21 mouse cellular contexts compared by ENCODE assay signal in genomic region chr3:104938327-104938726, GRCm38 (mm10). TPM values are rescaled to one million over a fixed set of nuclear protein-coding genes. Genes with fewer than 3 reads are reported as not detected.
A peak's percentile ranks its signal among the peaks of the same experiment; 100 is the strongest.
DNase-seq lines count a peak whose midpoint lies in the region; ATAC-seq lines count a peak whose summit lies in the region.
"Had no signal": no experiment of that assay in that cellular context is flagged by ENCODE, and none has a peak within 500 bp of the region (broad histone marks: within the 10 kb centered on the region; RNA-seq: fewer than 3 reads in every experiment).

No protein-coding gene starts in this region.

- 0 out of 2 replicates have a peak, but pooled peaks cover under 1% of the 10 kb centered on the region for H3K4me1 ChIP-seq in embryonic facial prominence, embryonic 11.5 days (ENCODE audit: control insufficient read depth, insufficient read depth, low read length)
- H3K4me1 ChIP-seq in embryonic facial prominence, embryonic 10.5 days = peaks cover 36% of the 10 kb centered on the region
- peaks cover 45% of the 10 kb centered on the region for H3K4me1 ChIP-seq in embryonic facial prominence, embryonic 13.5 days
- peaks cover 15% of the 10 kb centered on the region for H3K4me1 ChIP-seq in intestine, embryonic 16.5 days (ENCODE audit: control insufficient read depth, insufficient read depth, low read length)
- peaks cover 45% of the 10 kb centered on the region for H3K4me1 ChIP-seq in forebrain, embryonic 10.5 days

- no peak overlapping the region for H3K4me3 ChIP-seq in embryonic facial prominence, embryonic 11.5 days (ENCODE audit: low read depth, low read length)
- H3K4me3 ChIP-seq in embryonic facial prominence, embryonic 10.5 days = no peak overlapping the region
- no peak overlapping the region for H3K4me3 ChIP-seq in embryonic facial prominence, embryonic 13.5 days
- no peak overlapping the region for H3K4me3 ChIP-seq in intestine, embryonic 16.5 days (ENCODE audit: low read length)
- no peak overlapping the region for H3K4me3 ChIP-seq in forebrain, embryonic 10.5 days
- H3K4me3 ChIP-seq: erythroblast, embryonic 14.5 days; gastrocnemius, adult 2 months; hindbrain, embryonic 12.5 days; hindbrain, embryonic 15.5 days had no signal

- peak; percentile 14 for DNase-seq in embryonic facial prominence, embryonic 11.5 days (ENCODE audit: low spot score)
- DNase-seq in embryonic facial prominence, embryonic 10.5 days (ENCODE audit: low spot score) = no peak
- DNase-seq in Muller cell, postnatal 12 days (ENCODE audit: inconsistent ontology term) = peak; percentile 49
- no peak for DNase-seq in cerebellum, postnatal 10 days
- no peak for DNase-seq in adipocyte (ENCODE audit: low spot score)
- DNase-seq in forebrain, embryonic 10.5 days (ENCODE audit: extremely low spot score, low spot score) = no peak
- DNase-seq: adrenal gland, adult 8-10 months; adrenal gland, postnatal 25 days; cerebellum, adult 11-12 months; cerebellum, adult 8-10 months; forebrain, postnatal 0 days; gastrocnemius, adult 2 months; gastrocnemius, postnatal 14 days; heart, adult 11 months; kidney, adult 2 months had no signal

- no peak overlapping the region; the same call in 1 of the 2 replicates for H3K9ac ChIP-seq in embryonic facial prominence, embryonic 11.5 days (replicated peaks; ENCODE audit: low read length)
- no peak overlapping the region for H3K9ac ChIP-seq in embryonic facial prominence, embryonic 13.5 days
- H3K9ac ChIP-seq in intestine, embryonic 16.5 days (ENCODE audit: low read depth, low read length) = no peak overlapping the region
- H3K9ac ChIP-seq: forebrain, postnatal 0 days; hindbrain, embryonic 12.5 days; hindbrain, embryonic 15.5 days had no signal

- no peaks in the 10 kb centered on the region for H3K9me3 ChIP-seq in embryonic facial prominence, embryonic 11.5 days (replicated peaks; ENCODE audit: control insufficient read depth, low read length)
- no peaks in the 10 kb centered on the region for H3K9me3 ChIP-seq in embryonic facial prominence, embryonic 10.5 days
- no peaks in the 10 kb centered on the region for H3K9me3 ChIP-seq in embryonic facial prominence, embryonic 13.5 days
- no peaks in the 10 kb centered on the region for H3K9me3 ChIP-seq in intestine, embryonic 16.5 days (ENCODE audit: control insufficient read depth, low read length)
- H3K9me3 ChIP-seq in forebrain, embryonic 10.5 days = no peaks in the 10 kb centered on the region
- H3K9me3 ChIP-seq: hindbrain, embryonic 12.5 days; hindbrain, embryonic 15.5 days had no signal

- H3K27me3 ChIP-seq in embryonic facial prominence, embryonic 11.5 days (ENCODE audit: control insufficient read depth, insufficient read depth, low read length) = no peaks in the 10 kb centered on the region
- H3K27me3 ChIP-seq in embryonic facial prominence, embryonic 10.5 days (replicated peaks; ENCODE audit: low read depth, poor library complexity, severe bottlenecking) = no peaks in the 10 kb centered on the region
- H3K27me3 ChIP-seq in embryonic facial prominence, embryonic 13.5 days = no peaks in the 10 kb centered on the region
- no peaks in the 10 kb centered on the region for H3K27me3 ChIP-seq in intestine, embryonic 16.5 days (replicated peaks; ENCODE audit: control insufficient read depth, insufficient read depth, low read length)
- H3K27me3 ChIP-seq in forebrain, embryonic 10.5 days (ENCODE audit: poor library complexity, severe bottlenecking) = no peaks in the 10 kb centered on the region
- H3K27me3 ChIP-seq: hindbrain, embryonic 12.5 days; hindbrain, embryonic 15.5 days had no signal

- H3K36me3 ChIP-seq in embryonic facial prominence, embryonic 11.5 days (replicated peaks; ENCODE audit: control insufficient read depth, insufficient read depth, low read depth, low read length) = no peaks in the 10 kb centered on the region
- peaks cover 36% of the 10 kb centered on the region for H3K36me3 ChIP-seq in embryonic facial prominence, embryonic 10.5 days (replicated peaks)
- peaks cover 20% of the 10 kb centered on the region for H3K36me3 ChIP-seq in embryonic facial prominence, embryonic 13.5 days
- 0 out of 2 replicates have a peak, but pooled peaks cover 3% of the 10 kb centered on the region for H3K36me3 ChIP-seq in intestine, embryonic 16.5 days (ENCODE audit: control insufficient read depth, insufficient read depth, low read length)
- peaks cover 37% of the 10 kb centered on the region for H3K36me3 ChIP-seq in forebrain, embryonic 10.5 days (replicated peaks)

- WGBS in embryonic facial prominence, embryonic 11.5 days = 45% methylated on average over 4 of the region's 4 CpGs
- 46% methylated on average over 4 of the region's 4 CpGs for WGBS in embryonic facial prominence, embryonic 10.5 days
- 30% methylated on average over 4 of the region's 4 CpGs for WGBS in embryonic facial prominence, embryonic 13.5 days
- 44% methylated on average over 4 of the region's 4 CpGs for whole genome bisulfite sequencing in intestine, embryonic 16.5 days
- WGBS in forebrain, embryonic 10.5 days = 26% methylated on average over 4 of the region's 4 CpGs

- no peak overlapping the region for H3K27ac ChIP-seq in embryonic facial prominence, embryonic 11.5 days (replicated peaks; ENCODE audit: low read depth, low read length)
- H3K27ac ChIP-seq in embryonic facial prominence, embryonic 10.5 days (replicated peaks) = no peak overlapping the region
- peak overlapping the region; percentile 49 for H3K27ac ChIP-seq in embryonic facial prominence, embryonic 13.5 days
- peak overlapping the region; percentile 68 for H3K27ac ChIP-seq in intestine, embryonic 16.5 days (ENCODE audit: low read length)
- H3K27ac ChIP-seq in forebrain, embryonic 10.5 days = no peak overlapping the region
- H3K27ac ChIP-seq: gastrocnemius, adult 2 months; hindbrain, embryonic 12.5 days; hindbrain, embryonic 15.5 days had no signal

- H3K4me2 ChIP-seq in embryonic facial prominence, embryonic 11.5 days (ENCODE audit: low read depth, low read length) = no peak overlapping the region
- H3K4me2 ChIP-seq in embryonic facial prominence, embryonic 13.5 days = peak overlapping the region; percentile 14; the same call in 1 of the 2 replicates
- H3K4me2 ChIP-seq in intestine, embryonic 16.5 days (ENCODE audit: low read depth, low read length) = peak overlapping the region; percentile 27; the same call in 1 of the 2 replicates
- H3K4me2 ChIP-seq: hindbrain, embryonic 12.5 days; hindbrain, embryonic 15.5 days had no signal

- ATAC-seq in embryonic facial prominence, embryonic 11.5 days (replicated peaks; ENCODE audit: insufficient number of reproducible peaks, low FRiP score, low TSS enrichment, low read depth) = no peak
- ATAC-seq in embryonic facial prominence, embryonic 13.5 days (ENCODE audit: insufficient number of reproducible peaks, insufficient read depth, low FRiP score, low TSS enrichment, low read depth) = no peak
- ATAC-seq in intestine, embryonic 16.5 days = peak; percentile 95
- ATAC-seq: forebrain, embryonic 14.5 days; forebrain, postnatal 0 days had no signal

RNA-seq across cellular contexts. Expression of gene Wnt2b, which starts 23.4 kb away (rescaled TPM):
- 0.87 and 1.5 TPM in 2 replicates for polyA plus RNA-seq in embryonic facial prominence, embryonic 11.5 days (2014; fragmentation: Nextera tagmentation; extraction: Ambion mirVana)
- 0.50 and 0.66 TPM in 2 replicates for polyA plus RNA-seq in embryonic facial prominence, embryonic 10.5 days (2016; fragmentation: Nextera tagmentation; extraction: Ambion mirVana)
- polyA plus RNA-seq in embryonic facial prominence, embryonic 13.5 days (2015; fragmentation: Nextera tagmentation; extraction: Ambion mirVana) = 1.3 and 1.8 TPM in 2 replicates
- 1.3 and 1.5 TPM in 2 replicates for polyA plus RNA-seq in intestine, embryonic 16.5 days (2015; fragmentation: Nextera tagmentation; extraction: Ambion mirVana)
- polyA plus RNA-seq in forebrain, embryonic 10.5 days (2016; fragmentation: Nextera tagmentation; extraction: Ambion mirVana) = 0.58 and 0.68 TPM in 2 replicates
- polyA plus RNA-seq: erythroblast, embryonic 14.5 days had no signal

Comparison
In these comparisons a context has a peak if more than half of its experiments do, and no peak if none do; other contexts are left out.
1. DNase-seq: peak in embryonic facial prominence, embryonic 11.5 days (single experiment) and Muller cell, postnatal 12 days (single experiment); none in embryonic facial prominence, embryonic 10.5 days (single experiment), cerebellum, postnatal 10 days (0 of 2), adipocyte (single experiment) and forebrain, embryonic 10.5 days (single experiment).
2. H3K27ac ChIP-seq: peak in embryonic facial prominence, embryonic 13.5 days (single experiment) and intestine, embryonic 16.5 days (single experiment); none in embryonic facial prominence, embryonic 11.5 days (single experiment), embryonic facial prominence, embryonic 10.5 days (single experiment) and forebrain, embryonic 10.5 days (single experiment).